Mouse (Mus musculus): ENCODE data around the gene Msl1.

DNA sequence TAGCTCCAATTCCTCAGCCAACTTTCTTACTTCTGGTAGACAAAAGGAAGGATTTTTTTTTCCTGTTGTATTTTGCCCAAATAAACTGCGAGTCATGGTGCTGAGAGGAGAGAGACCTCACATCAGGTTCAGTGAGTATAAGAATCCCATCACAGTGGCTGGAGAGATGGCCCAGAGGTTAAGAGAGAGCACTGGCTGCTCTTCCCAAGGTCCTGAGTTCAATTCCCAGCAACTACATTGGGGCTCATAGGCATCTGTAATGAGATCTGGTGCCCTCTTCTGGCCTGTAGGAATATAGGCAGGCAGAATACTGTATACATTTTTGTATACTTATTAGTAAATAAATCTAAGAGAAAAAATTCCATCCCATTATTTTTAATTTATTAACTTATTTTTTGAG, 7.6 kb upstream of the Msl1 start:
- peak; percentile 74 for TF ChIP-seq CTCF (IDR thresholded peaks at IDR 0.05; ENCODE audit: low read depth)
- no peak for TF ChIP-seq EP300 (optimal IDR thresholded peaks at IDR 0.05)

All from stomach, postnatal 0 days (tissue).